Mouse (Mus musculus) forebrain, embryonic 15.5 days (tissue): ENCODE measurements at regions not wholly inside any gene's neighbourhood (a gene's known extent, or its start where the extent isn't known, plus 50 kb on each side); places are given as distances from the start of the nearest gene placed in this dataset.

Source experiments
- ATAC-seq: fragments of 200-750 bp; cut with Nextera tagmentation; replicated peaks from 2 replicates; pipeline ENCODE4 v1.8.0; 2017; ENCODE audit warnings: mild to moderate bottlenecking, moderate TSS enrichment, moderate library complexity
- H3K27ac ChIP-seq: fragments of 300-500 bp; sonication (generic); replicated peaks from 2 replicates; pipeline ENCODE4 v1.5.1; 2015; ENCODE audit warnings: mild to moderate bottlenecking, inconsistent platforms
- H3K27me3 ChIP-seq: fragments of 300-500 bp; sonication (generic); 2 replicates; pipeline ENCODE4 v1.6.1; 2015; ENCODE audit warnings: inconsistent platforms
- H3K36me3 ChIP-seq: fragments of 300-500 bp; sonication (generic); 2 replicates; pipeline ENCODE4 v1.6.1; 2015; ENCODE audit warnings: mild to moderate bottlenecking, inconsistent platforms
- H3K4me1 ChIP-seq: fragments of 300-500 bp; sonication (generic); 2 replicates; pipeline ENCODE4 v1.6.1; 2015; ENCODE audit warnings: inconsistent platforms
- H3K4me2 ChIP-seq: fragments of 300-500 bp; sonication (generic); replicated peaks from 2 replicates; pipeline ENCODE4 v1.6.1; 2015; ENCODE audit warnings: mild to moderate bottlenecking, inconsistent platforms
- H3K4me3 ChIP-seq: fragments of 300-500 bp; sonication (generic); 2 replicates; pipeline ENCODE4 v1.5.1; 2015; ENCODE audit warnings: mild to moderate bottlenecking, inconsistent platforms
- H3K9ac ChIP-seq: fragments of 300-500 bp; sonication (generic); replicated peaks from 2 replicates; pipeline ENCODE4 v1.6.1; 2015; ENCODE audit warnings: mild to moderate bottlenecking, inconsistent platforms
- H3K9me3 ChIP-seq: fragments of 300-500 bp; sonication (generic); 2 replicates; pipeline ENCODE4 v1.6.1; 2016; ENCODE audit warnings: inconsistent platforms
- WGBS: fragments of 180-500 bp; shearing (Covaris S2); methylation state at CpG from one replicate; pipeline ENCODE4 v1.1.7; 2015; ENCODE audit warnings: mixed read lengths; 5-methylcytosine and 5-hydroxymethylcytosine counted together

DNA sequence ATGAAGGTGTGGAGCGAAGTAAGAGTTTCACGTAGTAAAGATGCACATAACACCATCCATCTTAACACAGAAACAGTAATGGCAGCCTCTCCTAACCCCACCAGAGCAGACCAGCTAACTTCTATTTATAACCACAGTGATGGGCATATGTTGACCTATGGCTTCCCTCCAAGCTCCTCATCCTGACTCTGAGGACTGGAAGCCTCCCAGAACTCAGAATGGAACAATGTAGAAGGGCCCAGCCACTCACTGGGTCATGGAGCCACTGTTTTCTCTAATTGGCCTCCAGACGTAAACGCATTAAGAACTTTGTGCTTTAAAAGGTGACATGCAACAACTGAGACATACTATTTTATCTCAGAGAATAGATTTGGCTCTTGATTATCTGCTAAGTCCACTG is 77.0 kb downstream of the Irs2 start:
- Histone ChIP-seq H3K27me3 (no peaks in the 10 kb centered on the region), H3K9me3 (no peaks in the 10 kb centered on the region), H3K9ac (no peak overlapping the region), H3K4me3 (no peak overlapping the region), H3K4me2 (no peak overlapping the region), H3K36me3 (no peaks in the 10 kb centered on the region), H3K4me1 (peaks cover 20% of the 10 kb centered on the region), H3K27ac (no peak overlapping the region)
- 86% methylated on average over 4 of the region's 4 CpGs for WGBS
- no peak for ATAC-seq

DNA sequence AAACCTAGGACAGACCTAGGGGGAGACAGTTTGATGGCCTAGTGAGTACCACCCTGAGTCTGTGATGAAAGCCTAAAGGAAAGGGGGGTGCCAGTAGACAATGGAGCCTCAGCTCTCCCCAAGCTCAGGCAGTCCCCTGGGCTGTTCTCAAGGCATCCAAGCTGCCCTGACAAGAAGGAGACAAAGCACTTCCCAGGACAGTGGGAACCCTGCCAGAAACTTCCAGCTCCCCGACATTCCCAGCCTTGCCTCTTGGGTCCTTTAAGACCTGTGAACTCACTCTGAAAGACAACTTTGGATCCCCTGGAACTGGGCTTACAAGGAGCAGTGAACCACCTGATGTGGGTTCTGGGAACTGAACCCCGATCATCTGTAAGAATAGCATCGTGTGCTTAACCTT is 79.4 kb downstream of the Irs2 start:
- no peaks in the 10 kb centered on the region for H3K27me3 ChIP-seq
- H3K4me3 ChIP-seq: no peak overlapping the region
- no peaks in the 10 kb centered on the region for H3K9me3 ChIP-seq
- 69% methylated on average over 3 of the region's 3 CpGs for WGBS
- peaks cover 44% of the 10 kb centered on the region for H3K4me1 ChIP-seq
- H3K9ac ChIP-seq: no peak overlapping the region
- H3K4me2 ChIP-seq: no peak overlapping the region
- H3K36me3 ChIP-seq: no peaks in the 10 kb centered on the region
- no peak overlapping the region for H3K27ac ChIP-seq
- no peak for ATAC-seq

DNA sequence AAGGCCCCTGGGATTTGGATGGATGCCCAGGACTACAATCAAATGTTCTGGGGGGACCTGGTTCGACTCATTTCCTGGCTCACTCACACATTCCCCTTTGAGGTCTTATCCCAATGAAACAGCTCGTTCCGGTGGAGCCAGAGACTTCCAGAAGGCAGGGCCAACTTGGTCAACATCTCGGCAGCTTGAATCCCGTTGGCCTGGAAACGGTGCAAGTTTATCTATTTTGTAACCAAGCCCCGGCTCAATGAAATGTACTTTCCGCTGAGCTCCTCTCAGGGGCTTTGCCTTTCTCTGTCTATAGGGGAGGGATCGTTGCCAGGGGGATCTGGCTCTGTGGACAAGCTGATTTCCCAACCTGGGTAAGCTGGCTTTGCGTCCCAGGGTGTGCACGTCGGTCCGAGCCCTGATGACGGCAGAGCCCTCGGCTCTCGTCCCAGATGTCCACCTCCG is 79.9 kb downstream of the Irs2 start:
- Histone ChIP-seq H3K4me1 (peaks cover 48% of the 10 kb centered on the region), H3K27ac (no peak overlapping the region)
- 39% methylated on average over 17 of the region's 17 CpGs for WGBS

DNA sequence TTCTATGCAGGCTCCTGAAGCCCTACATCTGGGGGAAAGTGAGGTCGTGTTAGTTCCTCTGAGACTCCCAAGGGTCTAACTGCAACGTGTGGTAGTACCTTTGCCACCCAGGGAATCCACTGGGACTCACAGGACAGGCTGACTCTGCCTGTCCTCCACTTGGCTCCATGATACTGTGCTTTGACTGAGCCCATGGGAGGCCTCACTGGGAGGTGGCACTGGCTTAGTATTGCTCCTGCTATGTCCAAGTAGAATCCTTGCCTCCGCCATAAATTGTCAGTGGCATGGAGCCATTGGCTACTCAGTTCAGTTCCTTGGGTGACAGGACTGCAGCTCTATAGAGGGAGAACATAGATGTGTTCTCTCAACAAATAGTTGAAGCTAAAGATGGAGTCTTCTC is 81.1 kb downstream of the Irs2 start:
- Histone ChIP-seq H3K4me1 (peaks cover 54% of the 10 kb centered on the region), H3K36me3 (no peaks in the 10 kb centered on the region), H3K4me3 (no peak overlapping the region), H3K9ac (no peak overlapping the region), H3K27ac (no peak overlapping the region), H3K9me3 (no peaks in the 10 kb centered on the region), H3K27me3 (no peaks in the 10 kb centered on the region), H3K4me2 (no peak overlapping the region)
- ATAC-seq: no peak
- whole genome bisulfite sequencing: 56% methylated on average over 3 of the region's 3 CpGs

More for the DNA sequence above, 79.9 kb downstream of the Irs2 start:
- Histone ChIP-seq H3K36me3 (no peaks in the 10 kb centered on the region), H3K4me2 (no peak overlapping the region), H3K9me3 (no peaks in the 10 kb centered on the region), H3K4me3 (no peak overlapping the region), H3K9ac (no peak overlapping the region), H3K27me3 (no peaks in the 10 kb centered on the region)
- no peak; the same call in 1 of the 2 replicates for ATAC-seq

DNA sequence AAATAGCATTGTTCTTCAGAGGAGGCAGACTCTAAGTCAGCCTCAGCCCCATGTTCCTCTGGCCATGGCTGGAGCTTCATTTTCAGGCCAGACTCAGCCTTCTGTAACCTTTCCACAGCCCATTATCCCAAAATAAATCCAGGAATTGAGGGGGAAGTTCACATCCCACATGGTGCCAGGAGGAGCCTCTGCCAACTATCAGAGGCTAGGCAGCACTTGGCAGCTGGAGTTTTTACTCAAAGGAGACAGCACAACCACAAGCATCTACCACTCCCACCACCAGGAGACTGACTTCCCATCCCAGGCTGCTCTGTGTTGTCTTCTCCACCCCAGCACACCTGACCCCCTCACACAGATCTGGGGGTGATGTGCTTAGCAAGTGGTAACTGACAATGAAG is 81.7 kb downstream of the Irs2 start:
- H3K4me3 ChIP-seq: no peak overlapping the region
- no peak for ATAC-seq

DNA sequence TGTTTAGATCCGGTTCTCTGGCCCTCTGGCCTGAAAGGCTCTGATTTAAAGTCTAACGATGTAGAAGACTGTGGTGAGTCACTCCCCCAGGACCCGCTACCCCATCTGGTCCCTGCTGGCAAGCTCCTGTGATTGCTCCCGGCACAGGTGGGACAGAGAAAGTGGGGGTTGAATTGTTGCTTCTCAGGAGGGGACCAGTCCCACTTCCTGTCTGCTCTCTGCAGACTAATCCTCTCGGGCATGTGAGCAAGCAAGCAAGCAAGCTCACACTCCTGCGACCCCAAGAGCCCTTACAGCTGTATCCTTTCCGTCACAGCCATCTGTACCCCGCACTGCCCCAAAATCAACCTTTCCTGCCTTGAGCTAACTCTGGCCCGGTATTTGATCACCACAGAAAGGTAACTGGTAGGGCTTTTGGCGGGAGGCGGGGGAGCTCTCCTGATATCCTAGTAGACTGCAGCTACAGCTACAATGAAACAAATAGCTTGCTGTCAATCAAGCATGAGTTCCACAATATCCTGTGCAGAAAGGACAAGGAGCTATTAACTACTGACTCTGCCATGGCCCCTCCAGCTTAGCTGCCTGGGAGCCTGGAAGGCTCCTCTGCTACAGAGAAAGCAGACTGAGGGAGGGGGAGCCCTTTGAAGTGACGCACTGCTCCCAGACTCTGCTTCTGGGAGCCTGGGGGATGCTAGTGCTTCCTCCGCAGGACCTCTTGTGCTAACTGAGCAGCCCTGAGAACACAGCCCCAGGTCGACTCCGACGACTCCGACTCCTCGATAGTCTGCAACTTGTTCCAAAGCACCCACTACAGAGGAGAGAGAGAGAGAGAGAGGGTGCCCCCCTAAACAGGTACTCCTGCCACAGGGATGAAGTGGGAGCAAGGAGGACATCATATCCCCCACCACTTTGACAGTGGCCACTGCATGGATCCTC is 82.4 kb downstream of the Irs2 start:
- ATAC-seq: peak; percentile 12; the same call in 1 of the 2 replicates
- Histone ChIP-seq H3K4me2 (peak overlapping the region; percentile 3; the same call in 1 of the 2 replicates), H3K36me3 (no peaks in the 10 kb centered on the region), H3K27ac (peak overlapping the region; percentile 69), H3K9ac (no peak overlapping the region; the same call in 1 of the 2 replicates), H3K27me3 (no peaks in the 10 kb centered on the region), H3K4me3 (no peak overlapping the region), H3K4me1 (peaks cover 67% of the 10 kb centered on the region), H3K9me3 (no peaks in the 10 kb centered on the region)
- 1% methylated on average over 18 of the region's 18 CpGs for WGBS

More for the DNA sequence above, 81.7 kb downstream of the Irs2 start:
- Histone ChIP-seq H3K9me3 (no peaks in the 10 kb centered on the region), H3K4me1 (peaks cover 61% of the 10 kb centered on the region), H3K4me2 (0 out of 2 replicates have a peak overlapping the region, but pooled peaks have one; percentile 3), H3K36me3 (no peaks in the 10 kb centered on the region), H3K27me3 (no peaks in the 10 kb centered on the region), H3K27ac (peak overlapping the region; percentile 69; the same call in 1 of the 2 replicates), H3K9ac (no peak overlapping the region)

DNA sequence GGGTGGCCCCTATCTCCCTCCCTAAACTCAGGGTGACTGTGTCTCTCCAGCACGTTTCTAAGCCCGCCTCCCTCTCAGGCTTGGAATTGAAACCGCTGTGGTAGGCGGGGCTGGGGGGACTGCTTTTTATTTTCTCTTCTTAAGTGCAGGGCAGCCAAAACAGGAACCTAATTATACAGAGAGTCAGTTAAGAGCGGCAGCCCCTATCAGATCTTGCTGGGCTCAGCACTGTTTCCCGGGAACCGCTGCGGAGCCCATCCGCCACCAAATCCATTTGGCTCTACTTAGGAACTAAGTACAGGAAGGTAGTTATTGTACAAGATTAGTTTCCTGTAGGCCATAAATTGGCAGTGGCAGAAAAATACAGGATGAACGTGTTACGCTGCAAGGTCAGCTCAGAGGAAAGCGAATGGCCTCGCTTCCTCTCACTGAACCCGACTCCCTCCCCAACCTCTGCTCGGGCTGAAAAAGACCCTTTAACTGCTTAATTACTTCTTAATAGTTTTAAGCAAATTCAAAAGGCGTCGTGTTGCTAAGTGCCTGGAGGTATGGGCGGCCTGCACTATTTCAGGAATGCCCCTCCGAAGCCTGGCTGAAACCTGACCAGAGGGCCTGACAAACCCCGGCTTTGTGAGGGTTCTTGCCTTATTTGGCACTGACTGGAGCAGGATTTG is 83.6 kb downstream of the Irs2 start:
- H3K4me2 ChIP-seq: peak overlapping the region; percentile 33
- peak overlapping the region; percentile 69 for H3K27ac ChIP-seq
- peak; percentile 51 for ATAC-seq
- H3K9me3 ChIP-seq: no peaks in the 10 kb centered on the region
- no peaks in the 10 kb centered on the region for H3K36me3 ChIP-seq
- peaks cover 70% of the 10 kb centered on the region for H3K4me1 ChIP-seq
- no peaks in the 10 kb centered on the region for H3K27me3 ChIP-seq
- peak overlapping the region; percentile 10; the same call in 1 of the 2 replicates for H3K4me3 ChIP-seq
- H3K9ac ChIP-seq: no peak overlapping the region; the same call in 1 of the 2 replicates
- WGBS: 2% methylated on average over 20 of the region's 20 CpGs

DNA sequence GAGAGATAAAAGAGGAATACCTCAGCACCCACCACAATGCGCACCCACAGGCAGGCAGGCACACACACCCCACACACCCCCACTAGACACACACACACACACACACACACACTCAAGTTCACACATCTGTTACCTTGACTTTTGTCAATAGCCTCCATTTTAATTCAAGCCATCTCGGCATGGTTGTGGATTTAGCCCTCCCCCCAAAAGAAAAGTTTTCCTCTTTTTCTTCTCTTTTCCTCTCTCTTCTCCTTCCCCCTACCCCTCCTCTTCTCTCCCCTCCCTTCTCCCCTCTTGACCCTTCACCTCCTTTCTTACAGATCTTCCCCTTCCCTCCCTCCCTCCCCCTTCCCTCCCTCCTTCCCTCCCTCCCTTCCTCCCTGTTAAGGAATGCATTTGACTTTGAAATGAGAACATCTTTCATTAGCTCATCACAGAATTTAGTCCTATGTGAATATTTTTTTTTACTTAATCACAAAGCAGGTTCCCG is 84.2 kb downstream of the Irs2 start:
- H3K36me3 ChIP-seq: no peaks in the 10 kb centered on the region
- peaks cover 70% of the 10 kb centered on the region for H3K4me1 ChIP-seq
- WGBS: 4% methylated on average over 3 of the region's 3 CpGs
- no peak overlapping the region; the same call in 1 of the 2 replicates for H3K9ac ChIP-seq
- no peaks in the 10 kb centered on the region for H3K27me3 ChIP-seq
- H3K9me3 ChIP-seq: no peaks in the 10 kb centered on the region
- ATAC-seq: no peak
- no peak overlapping the region for H3K4me3 ChIP-seq
- peak overlapping the region; percentile 69 for H3K27ac ChIP-seq
- peak overlapping the region; percentile 33; the same call in 1 of the 2 replicates for H3K4me2 ChIP-seq

DNA sequence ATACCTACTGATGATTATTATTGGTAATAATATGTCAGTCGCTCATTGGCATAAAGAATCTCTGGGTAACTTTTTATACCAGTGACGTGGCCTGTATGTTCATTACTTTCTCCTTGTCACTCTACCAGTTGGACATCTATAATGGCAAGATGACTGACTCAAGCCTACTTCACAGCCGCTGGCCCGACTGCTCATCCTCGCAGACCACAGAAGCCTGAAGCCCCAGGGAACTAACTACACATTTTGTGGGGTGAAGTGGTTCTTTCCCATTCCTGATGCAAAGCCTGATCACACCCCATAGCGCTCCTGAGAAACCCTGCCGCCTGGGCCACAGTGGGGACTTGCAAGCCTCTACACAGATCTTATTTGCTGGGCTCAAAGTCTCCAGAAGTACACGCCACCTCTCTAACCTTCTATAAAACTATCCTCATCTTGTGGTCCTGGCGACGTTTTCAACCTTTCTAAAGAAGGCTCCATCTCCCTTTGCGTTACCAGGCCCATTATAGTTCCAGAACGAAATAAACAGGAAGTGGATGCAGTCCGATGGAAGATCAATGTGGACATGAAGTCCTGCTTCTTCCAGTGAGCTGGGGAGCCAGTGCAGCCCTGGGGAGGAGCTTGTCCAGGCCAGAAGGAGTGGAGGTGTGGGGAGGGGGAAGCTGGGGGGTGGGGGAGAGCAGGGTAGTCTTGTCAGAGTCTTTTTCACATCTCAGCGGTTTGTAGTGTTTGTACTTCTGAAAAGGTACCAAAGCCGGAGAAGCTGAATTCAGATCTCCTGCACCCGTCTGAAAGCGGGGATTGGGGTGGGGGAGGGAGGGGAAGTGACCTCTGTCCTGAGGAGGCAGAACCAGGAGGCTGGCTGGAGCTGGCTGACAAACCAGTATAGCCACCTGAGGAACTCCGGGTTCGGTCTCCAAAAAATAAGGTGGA is 84.9 kb downstream of the Irs2 start:
- Histone ChIP-seq H3K4me1 (peaks cover 63% of the 10 kb centered on the region), H3K9me3 (no peaks in the 10 kb centered on the region), H3K27me3 (no peaks in the 10 kb centered on the region), H3K4me3 (no peak overlapping the region), H3K4me2 (no peak overlapping the region), H3K27ac (no peak overlapping the region), H3K36me3 (no peaks in the 10 kb centered on the region), H3K9ac (no peak overlapping the region)
- 34% methylated on average over 19 of the region's 19 CpGs for WGBS
- ATAC-seq: no peak

DNA sequence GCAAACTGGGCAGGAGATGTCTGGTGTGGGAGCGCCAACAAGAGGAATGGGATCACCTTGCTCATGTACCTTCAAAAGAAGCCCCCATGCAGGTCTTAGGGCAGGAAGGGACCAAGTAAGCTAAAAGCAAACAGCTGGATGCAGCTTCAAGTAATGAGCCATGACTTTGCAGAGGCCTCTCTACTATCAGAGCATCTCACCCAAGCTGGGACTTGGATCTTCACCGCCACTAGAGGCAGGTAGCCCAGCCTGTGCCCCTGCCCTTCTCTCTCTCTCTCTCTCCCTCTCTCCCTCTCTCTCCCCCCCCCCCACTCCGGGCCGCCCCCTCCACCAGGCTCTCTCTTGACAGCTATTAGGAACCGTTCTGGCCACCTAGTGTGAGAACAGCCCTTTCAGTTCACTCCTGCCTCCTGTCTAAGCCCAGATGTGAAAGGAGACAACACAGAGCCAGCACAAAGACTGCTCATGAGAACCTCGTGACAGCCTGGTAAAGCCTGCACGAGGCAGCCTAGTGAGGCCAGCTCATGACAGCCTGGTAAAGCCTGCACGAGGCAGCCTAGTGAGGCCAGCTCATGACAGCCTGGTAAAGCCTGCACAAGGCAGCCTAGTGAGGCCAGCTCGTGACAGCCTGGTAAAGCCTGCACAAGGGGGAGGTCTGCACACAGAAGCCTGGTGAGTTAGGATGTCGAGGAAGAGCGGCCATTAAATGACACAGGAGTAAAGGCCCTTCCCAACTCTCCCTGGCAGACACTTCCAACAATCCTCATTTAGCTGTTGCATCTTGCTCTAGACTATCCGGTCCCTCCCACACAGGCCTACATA is 85.8 kb downstream of the Irs2 start:
- Histone ChIP-seq H3K4me3 (no peak overlapping the region), H3K36me3 (no peaks in the 10 kb centered on the region), H3K4me1 (peaks cover 57% of the 10 kb centered on the region), H3K27ac (peak overlapping the region; percentile 31; the same call in 1 of the 2 replicates), H3K4me2 (no peak overlapping the region), H3K27me3 (no peaks in the 10 kb centered on the region), H3K9ac (no peak overlapping the region), H3K9me3 (no peaks in the 10 kb centered on the region)
- WGBS: 21% methylated on average over 12 of the region's 12 CpGs
- ATAC-seq: 0 out of 2 replicates have a peak, but pooled peaks have one; percentile 27
